Mouse (Mus musculus) kidney, adult 2 months (tissue): ENCODE results near the gene Ranbp10.

ENCODE experiments used
- CTCF ChIP-seq: fragments of 200-500 bp; conservative IDR thresholded peaks from 2 replicates; pipeline ENCODE4 v1.5.1; 2011; ENCODE audit warnings: low read depth, mild to moderate bottlenecking, control low read depth, low read length, moderate library complexity, mixed read lengths; ENCODE audit not compliant: insufficient read depth, insufficient read length
- POLR2A ChIP-seq: fragments of 200-500 bp; IDR thresholded peaks from one replicate; pipeline ENCODE4 v1.6.1; 2011; ENCODE audit warnings: low read depth, low read length, control low read depth

DNA sequence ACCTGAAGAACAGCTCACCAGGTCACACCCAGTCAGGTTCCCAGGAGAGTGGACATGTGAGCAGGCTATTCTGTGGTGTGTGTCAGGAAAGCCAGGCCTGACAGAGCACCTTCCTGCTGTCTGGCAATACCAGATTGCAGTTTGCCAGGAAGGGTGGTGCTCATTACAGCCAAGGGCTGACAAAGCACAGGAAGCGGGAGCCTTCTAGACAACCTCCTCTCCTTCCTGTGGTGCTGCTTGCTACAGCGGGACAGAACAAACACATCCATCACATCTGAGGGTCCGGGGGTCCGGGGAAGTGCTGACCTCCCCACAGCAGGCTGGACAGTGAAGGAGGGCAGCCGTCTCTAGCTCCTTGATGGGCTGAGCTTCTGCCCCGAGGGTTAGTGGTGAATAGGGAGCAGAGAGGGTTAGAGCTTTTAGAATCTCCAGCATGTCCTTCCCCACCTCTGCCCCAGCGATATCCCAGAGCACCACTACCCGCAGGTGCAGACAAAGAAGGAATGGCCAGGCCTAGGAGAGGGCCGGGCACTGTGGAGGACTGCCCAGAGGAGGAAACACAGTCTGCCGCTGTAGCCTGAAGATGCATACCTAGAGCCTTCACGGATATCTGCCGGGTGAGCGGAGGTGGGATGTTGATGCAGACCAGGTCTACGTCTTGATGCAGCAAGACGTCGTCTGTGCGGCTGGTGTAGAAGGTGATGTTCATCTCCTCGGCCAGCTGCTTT, 99.6 kb downstream of the Ranbp10 start:
- TF ChIP-seq POLR2A (no peak), CTCF (no peak)
